Mouse (Mus musculus) heart, embryonic 14.5 days (tissue): Measurements from ENCODE around the gene 2010003K11Rik. TPM values are rescaled to one million over a fixed set of nuclear protein-coding genes. Genes with fewer than 3 reads are reported as not detected.

ENCODE experiments used
- ATAC-seq: fragments of 200-750 bp; cut with Nextera tagmentation; 2 replicates; pipeline ENCODE4 v1.8.0; 2017; ENCODE audit warnings: low read depth, moderate TSS enrichment; ENCODE audit not compliant: insufficient number of reproducible peaks, insufficient read depth, low FRiP score
- H3K27ac ChIP-seq, 2 experiments: fragments of 200-500 bp in 1 of 2; fragments of 300-500 bp in 1 of 2; sonication (generic) in 1 of 2; replicated peaks in 1 of 2; 2 replicates each; pipeline ENCODE4 v1.5.1; 2012 to 2014; ENCODE audit warnings: low read depth in 2 of 2, low read length in 2 of 2, control low read depth in 1 of 2, mild to moderate bottlenecking in 1 of 2, mixed read lengths in 1 of 2; ENCODE audit not compliant: control insufficient read depth in 1 of 2, insufficient read depth in 1 of 2
- H3K27me3 ChIP-seq: fragments of 300-500 bp; sonication (generic); 2 replicates; pipeline ENCODE4 v1.6.1; 2014; ENCODE audit warnings: mild to moderate bottlenecking, low read length, control low read depth; ENCODE audit not compliant: control insufficient read depth, insufficient read depth
- H3K36me3 ChIP-seq: fragments of 300-500 bp; sonication (generic); 2 replicates; pipeline ENCODE4 v1.6.1; 2014; ENCODE audit warnings: mild to moderate bottlenecking, control low read depth, low read length, mixed read lengths; ENCODE audit not compliant: control insufficient read depth, insufficient read depth
- H3K4me1 ChIP-seq, 2 experiments: fragments of 200-500 bp in 1 of 2; fragments of 300-500 bp in 1 of 2; sonication (generic) in 1 of 2; 2 replicates each; pipeline ENCODE4 v1.6.1; 2012 to 2014; ENCODE audit warnings: low read length in 2 of 2, control low read depth in 1 of 2, mixed read lengths in 1 of 2; ENCODE audit not compliant: control insufficient read depth in 2 of 2, insufficient read depth in 2 of 2
- H3K4me2 ChIP-seq: fragments of 300-500 bp; sonication (generic); 2 replicates; pipeline ENCODE4 v1.6.1; 2014; ENCODE audit warnings: mild to moderate bottlenecking, low read length
- H3K4me3 ChIP-seq, 2 experiments: fragments of 200-500 bp in 1 of 2; fragments of 300-500 bp in 1 of 2; sonication (generic) in 1 of 2; 2 replicates each; pipeline ENCODE4 v1.5.1; 2012 to 2014; ENCODE audit warnings: low read length in 2 of 2, mild to moderate bottlenecking in 2 of 2, control low read depth in 1 of 2, low read depth in 1 of 2, moderate library complexity in 1 of 2; ENCODE audit not compliant: control insufficient read depth in 1 of 2, insufficient read depth in 1 of 2
- H3K9ac ChIP-seq: fragments of 300-500 bp; sonication (generic); 2 replicates; pipeline ENCODE4 v1.6.1; 2014; ENCODE audit warnings: mild to moderate bottlenecking, low read length
- H3K9me3 ChIP-seq: fragments of 300-500 bp; sonication (generic); 2 replicates; pipeline ENCODE4 v1.6.1; 2016; ENCODE audit warnings: low read length, control low read depth; ENCODE audit not compliant: control insufficient read depth
- WGBS: fragments of 180-500 bp; shearing (Covaris S2); extraction: QIAGEN DNeasy Blood & Tissue Kit; methylation state at CpG from one replicate; pipeline ENCODE4 v1.1.7; 2014; 5-methylcytosine and 5-hydroxymethylcytosine counted together
- polyA plus RNA-seq: library from polyadenylated mRNA; unstranded; fragments of >200 nt; fragmentation: Nextera tagmentation; extraction: Ambion mirVana; gene quantifications from 2 replicates; pipeline ENCODE4 v1.2.1, GENCODE M21; 2014

The 2010003K11Rik gene
- polyA plus RNA-seq, 1 experiment from 2014 or later = not detected

DNA sequence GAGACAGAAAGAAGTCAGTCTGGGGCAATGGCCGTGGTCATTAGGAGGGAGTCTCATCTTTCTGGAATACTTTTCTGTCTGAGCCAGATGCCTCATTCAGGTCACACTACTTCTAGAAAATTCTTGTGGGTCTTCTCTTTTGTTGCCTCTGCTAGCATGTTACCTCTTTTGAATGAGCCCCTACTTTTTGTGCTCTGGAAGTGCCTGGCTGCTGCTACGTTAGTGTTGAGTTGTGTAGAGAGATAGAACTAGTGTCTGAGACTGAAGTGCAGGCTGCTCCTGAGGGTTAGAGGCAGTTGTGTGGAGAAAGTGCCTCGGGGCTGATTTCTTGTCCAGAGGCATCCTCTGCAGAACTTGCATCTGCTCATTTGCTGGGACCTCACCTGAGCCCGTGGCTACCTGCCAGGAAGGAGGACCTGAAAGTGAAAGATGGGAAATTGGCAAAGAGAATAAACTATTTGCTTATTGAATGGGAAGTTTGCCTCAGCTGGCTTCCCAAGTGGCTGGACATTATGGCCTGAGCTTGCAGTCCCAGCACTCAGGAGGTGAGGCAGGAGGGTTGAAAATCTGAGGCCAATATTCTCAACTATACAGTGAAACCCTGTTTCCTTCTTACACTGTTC is 15.0 kb upstream of the 2010003K11Rik start:
- Histone ChIP-seq H3K4me3 (no peak overlapping the region), H3K9ac (no peak overlapping the region), H3K9me3 (no peaks in the 10 kb centered on the region), H3K4me2 (no peak overlapping the region), H3K27ac (no peak overlapping the region), H3K27me3 (no peaks in the 10 kb centered on the region), H3K4me1 (peaks cover 12 to 19% of the 10 kb centered on the region in 2 experiments), H3K36me3 (no peaks in the 10 kb centered on the region)
- 68% methylated on average over 4 of the region's 4 CpGs for WGBS
- no peak for ATAC-seq

DNA sequence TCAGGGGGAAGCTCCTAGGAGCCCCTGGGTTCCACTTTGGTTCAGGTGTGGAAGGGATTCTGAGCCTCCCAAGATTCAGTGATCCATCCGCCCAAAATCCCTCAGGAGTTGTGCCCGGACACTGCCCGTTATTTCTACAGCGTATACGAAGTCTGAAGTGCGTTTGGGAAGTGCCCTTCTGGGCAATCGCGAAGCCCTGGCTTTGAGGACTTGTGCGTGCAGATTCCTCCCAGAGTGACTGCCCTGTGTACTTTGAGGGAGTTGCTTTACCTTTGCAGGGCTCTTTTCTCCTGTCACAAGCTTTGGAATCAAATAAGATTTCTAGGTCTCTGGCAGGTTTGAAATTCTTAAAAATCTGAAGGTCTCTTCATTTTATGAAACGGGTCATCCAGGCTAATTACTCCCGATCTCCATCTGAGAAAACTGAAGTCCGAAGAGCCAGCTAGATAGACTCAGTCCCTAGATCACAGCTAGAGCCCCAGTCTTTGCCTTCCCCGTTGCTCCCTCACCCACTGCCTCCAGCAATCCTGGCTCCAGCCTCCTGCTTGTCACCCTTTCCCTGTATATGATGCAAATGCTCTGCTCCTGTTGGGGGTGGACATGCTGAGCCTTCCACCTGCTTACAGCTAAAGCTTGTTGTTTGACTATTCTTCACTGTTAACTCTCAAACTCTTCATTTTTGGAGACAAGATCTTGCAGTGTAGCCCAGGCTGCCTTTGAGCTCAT is 12.9 kb upstream of the 2010003K11Rik start:
- Histone ChIP-seq H3K4me1 (peaks cover 12 to 19% of the 10 kb centered on the region in 2 experiments), H3K27me3 (no peaks in the 10 kb centered on the region), H3K4me2 (peak overlapping the region; percentile 80), H3K4me3 (peak overlapping the region; percentile 73 to 74), H3K27ac (no peak overlapping the region), H3K36me3 (no peaks in the 10 kb centered on the region), H3K9me3 (no peaks in the 10 kb centered on the region), H3K9ac (peak overlapping the region; percentile 74)
- WGBS = 9% methylated on average over 13 of the region's 13 CpGs
- no peak for ATAC-seq

DNA sequence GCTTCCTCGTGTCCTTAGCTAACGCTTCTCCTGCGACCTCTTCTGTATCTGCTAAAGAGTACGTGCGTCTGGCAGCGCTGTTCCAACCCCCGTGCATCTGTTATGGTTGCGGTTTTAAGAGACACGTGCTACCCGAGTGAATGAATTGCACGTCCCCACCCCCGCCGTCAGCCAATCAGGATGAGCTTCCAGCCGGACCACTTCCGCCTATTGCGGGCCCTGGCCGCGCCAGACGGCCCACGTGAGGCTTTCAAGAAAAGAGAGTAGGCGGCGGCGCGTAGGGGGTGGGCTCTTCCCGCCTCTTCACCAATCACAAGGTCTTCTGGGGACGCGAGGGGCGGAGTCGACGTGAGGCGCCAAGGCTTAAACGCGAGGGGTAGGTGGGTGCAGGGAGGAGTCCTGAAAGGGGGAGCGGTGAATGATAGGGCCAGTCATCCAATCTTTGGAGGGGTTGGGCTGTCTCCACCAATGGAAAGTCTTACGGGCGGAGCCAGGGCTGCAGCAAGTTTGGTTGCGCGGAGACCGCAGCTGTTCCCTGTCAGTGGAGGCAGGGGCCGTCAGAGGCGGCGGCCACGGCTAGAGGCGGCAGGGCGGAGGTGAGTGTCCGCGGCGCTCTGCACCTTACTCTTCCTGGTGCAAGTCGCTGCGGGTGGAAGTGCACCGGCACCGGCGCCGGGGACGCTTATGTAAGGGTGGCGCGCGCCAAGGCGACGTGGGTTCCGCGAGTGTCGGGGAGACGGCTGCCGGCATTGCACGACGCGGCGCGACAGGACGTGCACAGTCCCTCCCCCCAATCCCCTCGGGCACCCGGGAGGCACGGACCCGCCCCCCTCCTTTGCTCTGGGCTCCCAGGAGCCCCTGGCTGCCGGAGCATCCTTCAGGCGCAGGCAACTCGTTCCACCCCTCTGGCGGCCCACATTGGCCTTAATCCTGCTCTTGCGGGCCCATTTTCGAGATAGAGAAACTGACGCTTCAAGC is 11.9 kb upstream of the 2010003K11Rik start, which contains the start of gene Pcx:
Gene Pcx (plus strand): TSS at position 487 of the 978 bp plus-strand sequence.
- peaks cover 6 to 10% of the 10 kb centered on the region in 2 experiments; a peak in 3 of 4 replicates for H3K4me1 ChIP-seq
- ATAC-seq = peak; percentile 100
- H3K27me3 ChIP-seq = no peaks in the 10 kb centered on the region
- peak within 1 kb of the TSS; percentile 22 to 57; a peak in 1 of 4 replicates for H3K27ac ChIP-seq
- H3K4me3 ChIP-seq = peak within 1 kb of the TSS; percentile 73 to 74
- no peaks in the 10 kb centered on the region for H3K36me3 ChIP-seq
- under 1% methylated on average over 81 of the region's 82 CpGs for WGBS
- H3K4me2 ChIP-seq = peak within 1 kb of the TSS; percentile 89
- peak within 1 kb of the TSS; percentile 74 for H3K9ac ChIP-seq
- H3K9me3 ChIP-seq = no peaks in the 10 kb centered on the region

DNA sequence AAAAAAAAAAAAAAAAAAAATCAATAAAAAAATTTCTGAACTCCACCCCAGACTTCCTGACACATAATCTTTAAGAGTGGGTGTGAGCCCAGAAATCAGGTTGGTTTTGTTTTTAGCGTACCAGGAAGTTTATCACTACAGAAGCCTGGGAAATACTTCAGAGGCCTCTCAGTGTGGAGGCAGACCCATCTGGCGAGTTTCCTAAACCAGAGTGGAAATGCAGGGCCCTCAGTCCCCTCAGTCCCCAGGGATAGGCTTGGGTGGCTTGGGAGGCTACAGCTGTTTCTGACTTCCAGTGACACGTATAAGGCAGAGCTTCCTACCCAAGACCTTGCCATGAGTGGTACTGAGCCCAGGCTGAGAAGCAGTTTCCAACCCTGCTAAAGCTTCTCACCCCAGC is 9.4 kb upstream of the 2010003K11Rik start:
- 62% methylated on average over 3 of the region's 3 CpGs for WGBS
- no peaks in the 10 kb centered on the region for H3K36me3 ChIP-seq
- peaks cover 6 to 10% of the 10 kb centered on the region in 2 experiments; a peak in 3 of 4 replicates for H3K4me1 ChIP-seq
- H3K4me2 ChIP-seq = no peak overlapping the region
- H3K27ac ChIP-seq = no peak overlapping the region
- H3K27me3 ChIP-seq = no peaks in the 10 kb centered on the region
- no peak for ATAC-seq
- no peaks in the 10 kb centered on the region for H3K9me3 ChIP-seq
- no peak overlapping the region for H3K4me3 ChIP-seq
- H3K9ac ChIP-seq = no peak overlapping the region

DNA sequence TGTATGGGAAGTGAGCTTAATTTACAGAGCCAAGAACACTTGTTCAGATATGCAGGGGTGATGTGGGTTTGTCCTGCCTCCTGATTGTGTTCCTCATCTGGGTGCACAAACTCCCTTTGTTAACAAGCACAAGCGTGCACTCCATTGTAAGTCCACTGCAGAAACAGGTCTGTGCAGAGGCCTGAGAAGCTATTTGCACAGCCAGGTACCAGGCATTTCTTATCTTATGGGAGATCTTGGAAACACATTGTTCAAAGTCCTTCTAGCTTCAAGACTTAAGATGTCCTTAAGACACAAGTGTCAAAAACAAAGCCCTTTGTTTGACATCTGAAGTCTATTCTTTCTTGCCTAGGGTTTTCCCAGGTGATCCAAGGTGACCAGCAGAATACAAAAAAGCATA is 6.4 kb upstream of the 2010003K11Rik start:
- Histone ChIP-seq H3K4me1 (peaks cover 3 to 5% of the 10 kb centered on the region in 2 experiments; a peak in 3 of 4 replicates), H3K9ac (no peak overlapping the region), H3K9me3 (no peaks in the 10 kb centered on the region), H3K36me3 (no peaks in the 10 kb centered on the region), H3K4me3 (no peak overlapping the region), H3K27ac (no peak overlapping the region), H3K27me3 (no peaks in the 10 kb centered on the region), H3K4me2 (no peak overlapping the region)
- no peak for ATAC-seq
- 91% methylated on average over 1 of the region's 1 CpGs for WGBS

DNA sequence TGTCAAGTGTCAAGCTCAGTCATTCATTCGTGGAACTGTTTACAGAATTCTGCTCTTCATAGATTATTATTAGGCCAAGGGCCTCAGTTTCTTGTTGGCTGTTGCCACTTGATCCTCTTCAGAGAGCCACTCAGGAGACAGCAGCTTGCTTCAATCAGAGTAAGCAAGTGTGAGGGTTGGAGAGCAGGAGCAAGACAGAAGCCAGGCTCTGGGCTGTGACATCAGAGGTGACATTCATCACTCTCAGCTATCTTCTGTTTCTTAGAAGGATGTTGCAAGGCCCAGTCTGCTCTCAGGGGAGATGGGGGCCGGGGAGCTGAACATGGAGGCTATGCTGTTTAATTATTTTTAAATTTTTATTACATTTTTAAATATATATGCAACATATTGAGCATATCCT is 4.3 kb upstream of the 2010003K11Rik start:
- Histone ChIP-seq H3K4me2 (no peak overlapping the region), H3K4me1 (peaks cover 2 to 3% of the 10 kb centered on the region in 2 experiments; a peak in 2 of 4 replicates), H3K4me3 (no peak overlapping the region), H3K9me3 (no peaks in the 10 kb centered on the region), H3K9ac (no peak overlapping the region), H3K27me3 (no peaks in the 10 kb centered on the region), H3K36me3 (no peaks in the 10 kb centered on the region), H3K27ac (no peak overlapping the region)
- WGBS = 34% methylated on average over 2 of the region's 2 CpGs
- no peak for ATAC-seq
